Mouse (Mus musculus) forebrain, embryonic 12.5 days (tissue): Measurements from ENCODE around the gene Cuzd1. TPM values are rescaled to one million over a fixed set of nuclear protein-coding genes. Genes with fewer than 3 reads are reported as not detected.

Source experiments
- ATAC-seq: fragments of 200-750 bp; cut with Nextera tagmentation; 2 replicates; pipeline ENCODE4 v1.8.0; 2017; ENCODE audit warnings: moderate TSS enrichment; ENCODE audit not compliant: low FRiP score
- H3K27ac ChIP-seq: fragments of 300-500 bp; sonication (generic); 2 replicates; pipeline ENCODE4 v1.5.1; 2016; ENCODE audit warnings: mild to moderate bottlenecking
- H3K27me3 ChIP-seq: fragments of 300-500 bp; sonication (generic); 2 replicates; pipeline ENCODE4 v1.6.1; 2016; ENCODE audit warnings: mild to moderate bottlenecking
- H3K36me3 ChIP-seq: fragments of 300-500 bp; sonication (generic); replicated peaks from 2 replicates; pipeline ENCODE4 v1.6.1; 2016; ENCODE audit warnings: mild to moderate bottlenecking
- H3K4me1 ChIP-seq: fragments of 300-500 bp; sonication (generic); 2 replicates; pipeline ENCODE4 v1.6.1; 2016
- H3K4me2 ChIP-seq: fragments of 300-500 bp; sonication (generic); 2 replicates; pipeline ENCODE4 v1.6.1; 2016; ENCODE audit warnings: mild to moderate bottlenecking, moderate library complexity
- H3K4me3 ChIP-seq: fragments of 300-500 bp; sonication (generic); replicated peaks from 2 replicates; pipeline ENCODE4 v1.5.1; 2016; ENCODE audit warnings: mild to moderate bottlenecking
- H3K9ac ChIP-seq: fragments of 300-500 bp; sonication (generic); 2 replicates; pipeline ENCODE4 v1.6.1; 2016; ENCODE audit warnings: mild to moderate bottlenecking
- H3K9me3 ChIP-seq: fragments of 300-500 bp; sonication (generic); 2 replicates; pipeline ENCODE4 v1.6.1; 2016
- WGBS: fragments of 180-500 bp; shearing (Covaris S2); methylation state at CpG from one replicate; pipeline ENCODE4 v1.1.7; 2016; 5-methylcytosine and 5-hydroxymethylcytosine counted together
- polyA plus RNA-seq: library from polyadenylated mRNA; unstranded; fragments of >200 nt; fragmentation: Nextera tagmentation; extraction: Ambion mirVana; gene quantifications from 2 replicates; pipeline ENCODE4 v1.2.1, GENCODE M21; 2016

Gene Cuzd1
- not detected in 2 replicates for polyA plus RNA-seq

GRCm38 (mm10) chr7:131322192-131322591 lies at the start of gene Cuzd1:
TSS of gene Cuzd1 (minus strand) at chr7:131322292.
- ATAC-seq = no peak
- Histone ChIP-seq H3K4me1 (no peaks in the 10 kb centered on the region), H3K27me3 (no peaks in the 10 kb centered on the region), H3K36me3 (no peaks in the 10 kb centered on the region), H3K4me3 (no peak within 1 kb of the TSS), H3K9me3 (no peaks in the 10 kb centered on the region), H3K27ac (no peak within 1 kb of the TSS), H3K9ac (no peak within 1 kb of the TSS), H3K4me2 (no peak within 1 kb of the TSS)
- 80% methylated on average over 2 of the region's 2 CpGs for WGBS

- WGBS = 9% methylated on average over 9 of the region's 9 CpGs
- H3K27ac ChIP-seq = peak overlapping the region; percentile 90
- peaks cover 4% of the 10 kb centered on the region; the same call in 1 of the 2 replicates for H3K27me3 ChIP-seq
- H3K4me1 ChIP-seq = peaks cover 11% of the 10 kb centered on the region; the same call in 1 of the 2 replicates
- peak; percentile 49 for ATAC-seq
- H3K36me3 ChIP-seq = no peaks in the 10 kb centered on the region
- H3K4me3 ChIP-seq = peak overlapping the region; percentile 78
- peak overlapping the region; percentile 78 for H3K4me2 ChIP-seq
- H3K9me3 ChIP-seq = no peaks in the 10 kb centered on the region
- H3K9ac ChIP-seq = peak overlapping the region; percentile 93
Observed at GRCm38 (mm10) chr7:131371470-131371860, 49.4 kb upstream of the Cuzd1 start.

GRCm38 (mm10) chr7:131370648-131371469 lies 48.8 kb upstream of the Cuzd1 start, which contains the start of gene Pstk:
TSS of gene Pstk (plus strand) at chr7:131371141.
- H3K4me1 ChIP-seq = peaks cover 11% of the 10 kb centered on the region; the same call in 1 of the 2 replicates
- peak within 1 kb of the TSS; percentile 78 for H3K4me2 ChIP-seq
- no peaks in the 10 kb centered on the region for H3K9me3 ChIP-seq
- peak within 1 kb of the TSS; percentile 78 for H3K4me3 ChIP-seq
- peak within 1 kb of the TSS; percentile 93 for H3K9ac ChIP-seq
- H3K27me3 ChIP-seq = peaks cover 4% of the 10 kb centered on the region; the same call in 1 of the 2 replicates
- no peaks in the 10 kb centered on the region for H3K36me3 ChIP-seq
- H3K27ac ChIP-seq = peak within 1 kb of the TSS; percentile 90
- 6% methylated on average over 46 of the region's 47 CpGs for WGBS
- peak; percentile 95 for ATAC-seq

GRCm38 (mm10) chr7:131364131-131364530 lies 42.0 kb upstream of the Cuzd1 start:
- no peak overlapping the region for H3K4me2 ChIP-seq
- WGBS = 94% methylated on average over 8 of the region's 8 CpGs
- H3K27me3 ChIP-seq = peaks cover 6% of the 10 kb centered on the region

GRCm38 (mm10) chr7:131362615-131363300 lies 40.7 kb upstream of the Cuzd1 start, which contains the start of gene 2310057M21Rik:
TSS of gene 2310057M21Rik (minus strand) at chr7:131362759.
- peaks cover 6% of the 10 kb centered on the region for H3K27me3 ChIP-seq
- peak within 1 kb of the TSS; percentile 82 for H3K27ac ChIP-seq
- H3K9me3 ChIP-seq = no peaks in the 10 kb centered on the region
- ATAC-seq = peak; percentile 97
- peaks cover 12% of the 10 kb centered on the region for H3K36me3 ChIP-seq
- peak within 1 kb of the TSS; percentile 73 for H3K4me2 ChIP-seq
- peak within 1 kb of the TSS; percentile 81 for H3K9ac ChIP-seq
- WGBS = under 1% methylated on average over 55 of the region's 55 CpGs
- H3K4me1 ChIP-seq = peaks cover 15% of the 10 kb centered on the region
- peak within 1 kb of the TSS; percentile 78 for H3K4me3 ChIP-seq

More at GRCm38 (mm10) chr7:131364131-131364530, 42.0 kb upstream of the Cuzd1 start:
- ATAC-seq = no peak
- H3K4me3 ChIP-seq = no peak overlapping the region
- H3K9me3 ChIP-seq = no peaks in the 10 kb centered on the region
- H3K4me1 ChIP-seq = peaks cover 15% of the 10 kb centered on the region
- H3K27ac ChIP-seq = no peak overlapping the region
- no peaks in the 10 kb centered on the region for H3K36me3 ChIP-seq
- H3K9ac ChIP-seq = no peak overlapping the region

- Histone ChIP-seq H3K36me3 (peaks cover 17% of the 10 kb centered on the region), H3K9ac (peak overlapping the region; percentile 81)
Observed at GRCm38 (mm10) chr7:131362269-131362614, 40.1 kb upstream of the Cuzd1 start.

GRCm38 (mm10) chr7:131356105-131356504 lies 34.0 kb upstream of the Cuzd1 start:
- Histone ChIP-seq H3K9ac (no peak overlapping the region), H3K4me3 (no peak overlapping the region), H3K36me3 (peaks cover 52% of the 10 kb centered on the region), H3K4me1 (peaks cover 3% of the 10 kb centered on the region), H3K4me2 (no peak overlapping the region), H3K27ac (no peak overlapping the region), H3K27me3 (no peaks in the 10 kb centered on the region), H3K9me3 (no peaks in the 10 kb centered on the region)
- no peak for ATAC-seq
- WGBS = 97% methylated on average over 13 of the region's 13 CpGs

More at GRCm38 (mm10) chr7:131362269-131362614, 40.1 kb upstream of the Cuzd1 start:
- peak overlapping the region; percentile 73 for H3K4me2 ChIP-seq
- peaks cover 5% of the 10 kb centered on the region for H3K27me3 ChIP-seq
- WGBS = under 1% methylated on average over 35 of the region's 35 CpGs
- H3K9me3 ChIP-seq = no peaks in the 10 kb centered on the region
- H3K4me3 ChIP-seq = peak overlapping the region; percentile 78
- ATAC-seq = peak; percentile 87
- H3K4me1 ChIP-seq = peaks cover 15% of the 10 kb centered on the region
- H3K27ac ChIP-seq = peak overlapping the region; percentile 82

GRCm38 (mm10) chr7:131345856-131346541 lies 23.9 kb upstream of the Cuzd1 start:
- no peaks in the 10 kb centered on the region for H3K4me1 ChIP-seq
- no peaks in the 10 kb centered on the region for H3K27me3 ChIP-seq
- WGBS = 79% methylated on average over 7 of the region's 7 CpGs
- H3K27ac ChIP-seq = no peak overlapping the region
- H3K9me3 ChIP-seq = no peaks in the 10 kb centered on the region
- no peak overlapping the region for H3K4me3 ChIP-seq
- H3K4me2 ChIP-seq = no peak overlapping the region
- no peak for ATAC-seq
- H3K36me3 ChIP-seq = peaks cover 54% of the 10 kb centered on the region
- no peak overlapping the region for H3K9ac ChIP-seq

GRCm38 (mm10) chr7:131337502-131338068 lies 15.5 kb upstream of the Cuzd1 start:
- Histone ChIP-seq H3K9me3 (no peaks in the 10 kb centered on the region), H3K27ac (peak overlapping the region; percentile 46), H3K4me2 (peak overlapping the region; percentile 6; the same call in 1 of the 2 replicates), H3K4me1 (peaks cover 14% of the 10 kb centered on the region), H3K4me3 (no peak overlapping the region), H3K27me3 (no peaks in the 10 kb centered on the region), H3K9ac (no peak overlapping the region), H3K36me3 (peaks cover 25% of the 10 kb centered on the region)
- peak; percentile 39; the same call in 1 of the 2 replicates for ATAC-seq
- 32% methylated on average over 8 of the region's 8 CpGs for WGBS

- no peak for ATAC-seq
- Histone ChIP-seq H3K27me3 (no peaks in the 10 kb centered on the region), H3K27ac (no peak within 1 kb of the TSS), H3K9ac (no peak within 1 kb of the TSS), H3K4me3 (no peak within 1 kb of the TSS), H3K36me3 (no peaks in the 10 kb centered on the region), H3K9me3 (no peaks in the 10 kb centered on the region), H3K4me2 (no peak within 1 kb of the TSS), H3K4me1 (peaks cover 12% of the 10 kb centered on the region)
- WGBS = 48% methylated on average over 1 of the region's 1 CpGs
Observed at GRCm38 (mm10) chr7:131333564-131333963, 11.5 kb upstream of the Cuzd1 start, which contains the start of gene Fam24a. TSS of gene Fam24a (plus strand) at chr7:131333864.

- Histone ChIP-seq H3K9me3 (no peaks in the 10 kb centered on the region), H3K4me3 (no peak overlapping the region), H3K9ac (no peak overlapping the region), H3K4me1 (no peaks in the 10 kb centered on the region), H3K27ac (no peak overlapping the region), H3K4me2 (no peak overlapping the region), H3K27me3 (no peaks in the 10 kb centered on the region), H3K36me3 (no peaks in the 10 kb centered on the region)
- ATAC-seq = no peak
- WGBS = 86% methylated on average over 2 of the region's 2 CpGs
Observed at GRCm38 (mm10) chr7:131331688-131332087, 9.6 kb upstream of the Cuzd1 start.
